Mouse (Mus musculus): Measurements from ENCODE around the gene Nlk.
"Not testable (repeated sequence)": the region's sequence is repeated elsewhere in the genome, so short reads cannot be mapped to it uniquely, and the experiment has no call there.

The Nlk gene

GRCm38 (mm10) chr11:78681058-78681457 is 16.1 kb downstream of the Nlk start:
- DNase-seq (ENCODE audit: low read depth, low spot score): no peak

GRCm38 (mm10) chr11:78678761-78679160 is 18.4 kb downstream of the Nlk start:
- DNase-seq (ENCODE audit: low read depth, low spot score): no peak

GRCm38 (mm10) chr11:78668647-78669046 is 28.5 kb downstream of the Nlk start:
- no peak for DNase-seq (ENCODE audit: low read depth, low spot score)

GRCm38 (mm10) chr11:78664853-78665252 is 32.3 kb downstream of the Nlk start:
- no peak for DNase-seq (ENCODE audit: low read depth, low spot score)

- DNase-seq (ENCODE audit: low read depth, low spot score): no peak
Observed at GRCm38 (mm10) chr11:78663916-78664315, 33.3 kb downstream of the Nlk start.

GRCm38 (mm10) chr11:78649143-78649542 is 48.0 kb downstream of the Nlk start:
- no peak for DNase-seq (ENCODE audit: low read depth, low spot score)

GRCm38 (mm10) chr11:78648405-78648804 is 48.8 kb downstream of the Nlk start:
- not testable (repeated sequence) for DNase-seq (ENCODE audit: low read depth, low spot score)

- no peak for DNase-seq (ENCODE audit: low read depth, low spot score)
Observed at GRCm38 (mm10) chr11:78643746-78644145, 53.4 kb downstream of the Nlk start.

- DNase-seq (ENCODE audit: low read depth, low spot score): no peak
Observed at GRCm38 (mm10) chr11:78642151-78642550, 55.0 kb downstream of the Nlk start.

GRCm38 (mm10) chr11:78641088-78641487 is 56.1 kb downstream of the Nlk start:
- DNase-seq (ENCODE audit: low read depth, low spot score): no peak

- DNase-seq (ENCODE audit: low read depth, low spot score): no peak
Observed at GRCm38 (mm10) chr11:78632782-78633181, 64.4 kb downstream of the Nlk start.

GRCm38 (mm10) chr11:78628871-78629270 is 68.3 kb downstream of the Nlk start:
- DNase-seq (ENCODE audit: low read depth, low spot score): no peak

GRCm38 (mm10) chr11:78624377-78624776 is 72.8 kb downstream of the Nlk start:
- DNase-seq (ENCODE audit: low read depth, low spot score): no peak

GRCm38 (mm10) chr11:78621926-78622325 is 75.2 kb downstream of the Nlk start:
- DNase-seq (ENCODE audit: low read depth, low spot score): no peak

GRCm38 (mm10) chr11:78620179-78620578 is 77.0 kb downstream of the Nlk start:
- no peak for DNase-seq (ENCODE audit: low read depth, low spot score)

GRCm38 (mm10) chr11:78611273-78611672 is 85.9 kb downstream of the Nlk start:
- DNase-seq (ENCODE audit: low read depth, low spot score): no peak

- DNase-seq (ENCODE audit: low read depth, low spot score): no peak
Observed at GRCm38 (mm10) chr11:78609657-78610056, 87.5 kb downstream of the Nlk start.

GRCm38 (mm10) chr11:78604826-78605225 is 92.3 kb downstream of the Nlk start:
- DNase-seq (ENCODE audit: low read depth, low spot score): no peak

GRCm38 (mm10) chr11:78602781-78603180 is 94.4 kb downstream of the Nlk start:
- no peak for DNase-seq (ENCODE audit: low read depth, low spot score)

- no peak for DNase-seq (ENCODE audit: low read depth, low spot score)
Observed at GRCm38 (mm10) chr11:78600926-78601590, 96.1 kb downstream of the Nlk start.

- no peak for DNase-seq (ENCODE audit: low read depth, low spot score)
Observed at GRCm38 (mm10) chr11:78600496-78600895, 96.7 kb downstream of the Nlk start.

GRCm38 (mm10) chr11:78600051-78600450 is 97.1 kb downstream of the Nlk start:
- no peak for DNase-seq (ENCODE audit: low read depth, low spot score)

- no peak for DNase-seq (ENCODE audit: low read depth, low spot score)
Observed at GRCm38 (mm10) chr11:78598763-78599415, 98.3 kb downstream of the Nlk start.
